Mouse (Mus musculus): ENCODE data around the gene Sectm1a.
"Not testable (repeated sequence)": the region's sequence is repeated elsewhere in the genome, so short reads cannot be mapped to it uniquely, and the experiment has no call there.

Sectm1a gene

DNA sequence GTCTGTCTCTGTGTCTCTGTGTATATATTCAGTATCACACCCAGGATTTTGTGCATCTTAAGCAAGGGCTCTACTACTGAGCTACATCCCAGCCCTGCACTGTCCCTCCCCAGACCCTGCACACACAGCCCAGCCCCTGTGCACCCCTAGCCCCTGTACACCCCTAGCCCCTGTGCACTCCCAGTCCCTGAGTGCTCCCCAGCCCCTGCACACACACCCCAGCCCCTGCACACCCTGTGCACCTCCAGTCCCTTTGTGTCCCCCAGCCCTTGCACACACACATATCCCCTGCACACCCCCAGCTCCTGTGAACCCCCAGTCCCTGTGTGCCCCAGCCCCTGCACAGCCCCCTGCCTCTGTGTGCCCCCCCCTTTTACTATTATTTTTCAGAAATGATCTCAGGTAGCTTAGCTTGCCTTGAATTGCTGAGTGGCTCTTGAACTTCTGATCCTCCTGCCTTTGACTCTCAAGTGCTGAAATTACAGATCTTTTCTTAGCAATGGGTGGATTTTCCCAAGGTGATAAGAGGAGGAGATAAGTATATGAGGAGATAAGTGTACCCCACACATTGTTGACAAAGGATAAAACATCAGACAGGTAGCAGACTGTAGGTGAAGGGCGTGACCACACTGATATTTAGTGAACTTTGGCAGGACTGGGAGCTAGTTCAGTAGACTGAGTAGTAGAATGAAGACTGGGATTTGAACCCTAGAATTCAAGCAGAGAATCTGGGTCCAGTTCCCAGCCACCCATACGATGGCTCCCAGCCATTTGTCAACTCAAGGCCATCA, 8.9 kb upstream of the Sectm1a start:
- DNase-seq (ENCODE audit: low spot score in 2 of 2): no peak

GRCm38 (mm10) chr11:121088997-121089396, 8.0 kb upstream of the Sectm1a start:
- no peak for DNase-seq (ENCODE audit: low spot score in 2 of 2)

DNA sequence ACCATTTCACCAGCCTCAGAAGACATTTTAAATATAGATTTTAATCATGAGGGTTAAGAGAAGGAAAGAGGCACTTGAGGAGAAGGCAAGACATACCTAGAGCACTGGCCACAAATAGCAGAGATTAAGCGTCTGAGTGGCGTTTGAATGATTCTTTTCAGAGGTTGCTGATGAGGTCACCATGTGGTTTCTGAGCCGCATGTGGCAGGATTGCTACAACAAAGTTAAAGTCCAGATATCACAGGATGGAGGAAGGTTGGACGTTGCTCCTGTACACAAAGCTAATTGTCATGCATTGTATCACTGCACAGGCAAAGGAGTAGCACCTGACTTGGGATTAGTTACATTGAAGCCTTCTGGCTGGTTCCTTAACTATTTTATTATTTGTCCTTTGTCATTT, 5.3 kb upstream of the Sectm1a start:
- DNase-seq (ENCODE audit: low spot score in 2 of 2): no peak

DNA sequence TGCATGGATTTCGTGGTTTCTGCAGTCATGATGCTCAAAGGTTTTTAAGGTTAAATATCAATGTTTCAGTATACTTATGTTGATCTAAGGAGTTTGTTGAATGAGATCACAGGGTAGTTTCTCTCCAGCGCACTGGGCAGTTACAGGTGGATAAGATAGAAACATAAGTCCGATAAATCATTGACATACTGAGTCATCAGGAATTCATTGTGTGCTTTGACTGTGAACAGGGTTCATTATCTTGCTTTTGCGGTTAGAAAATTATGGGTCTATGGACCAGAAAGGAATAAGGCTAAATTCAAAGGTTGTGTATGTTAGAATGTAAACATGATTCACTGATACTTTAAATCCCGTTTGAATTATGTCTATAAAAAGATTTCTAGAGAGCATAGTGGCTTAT, 4.2 kb upstream of the Sectm1a start:
- DNase-seq (ENCODE audit: low spot score in 2 of 2): no peak

- DNase-seq (ENCODE audit: low spot score in 2 of 2): peak in 1 of 2 experiments; percentile 63
Observed at GRCm38 (mm10) chr11:121082857-121083500, 2.0 kb upstream of the Sectm1a start.

DNA sequence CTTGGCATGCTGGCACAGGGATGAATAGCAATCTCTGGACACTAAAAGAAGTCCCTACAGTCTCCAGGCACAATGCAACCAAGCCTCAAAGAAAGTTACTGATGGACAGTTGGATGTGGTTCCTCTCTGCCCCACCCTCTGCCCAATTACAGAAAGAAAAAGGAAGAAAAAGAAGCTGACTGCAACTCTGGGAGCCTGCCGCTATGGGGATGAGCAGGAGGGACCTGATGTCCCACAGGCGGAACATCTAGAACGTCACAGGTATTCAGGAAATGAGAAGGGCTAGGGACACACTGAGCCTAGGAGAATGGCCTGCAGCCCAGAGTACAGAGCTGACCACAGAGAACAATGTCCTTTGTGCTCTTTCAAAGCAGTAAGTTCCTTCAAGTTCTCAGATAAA, 1.2 kb upstream of the Sectm1a start:
- no peak for DNase-seq (ENCODE audit: low spot score in 2 of 2)

- no peak for DNase-seq (ENCODE audit: low spot score in 2 of 2)
Observed at GRCm38 (mm10) chr11:121080330-121080729, 690 bp downstream of the Sectm1a start.

GRCm38 (mm10) chr11:121075655-121076054, 5.4 kb downstream of the Sectm1a start:
- DNase-seq (ENCODE audit: low spot score in 2 of 2): no peak

GRCm38 (mm10) chr11:121069662-121070061, 11.4 kb downstream of the Sectm1a start:
- not testable (repeated sequence) for DNase-seq (ENCODE audit: low spot score in 2 of 2)

- no peak for DNase-seq (ENCODE audit: low spot score in 2 of 2)
Observed at GRCm38 (mm10) chr11:121067895-121068294, 13.1 kb downstream of the Sectm1a start.

GRCm38 (mm10) chr11:121064197-121064596, 16.8 kb downstream of the Sectm1a start:
- DNase-seq (ENCODE audit: low spot score in 2 of 2): no peak

DNA sequence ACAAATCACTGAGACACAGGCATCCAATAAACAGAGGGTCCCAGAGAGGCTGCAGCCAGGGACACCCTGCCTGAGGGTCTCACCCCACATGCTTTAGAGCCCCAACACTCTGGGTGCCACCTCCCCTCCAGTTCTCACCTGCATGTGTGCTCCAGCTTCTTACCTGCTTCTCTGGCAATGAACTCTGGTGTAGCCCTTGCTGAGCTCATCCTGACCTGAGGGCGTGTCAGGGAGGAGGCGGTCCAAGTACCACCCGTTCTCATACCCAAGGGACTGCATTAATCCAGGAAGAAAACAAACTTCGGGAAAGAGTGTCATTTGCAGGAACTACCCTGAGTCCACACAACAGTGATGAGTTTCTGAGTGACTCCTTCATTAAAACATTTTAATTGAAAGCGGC, 17.6 kb downstream of the Sectm1a start, which contains the start of gene Sectm1b:
Gene Sectm1b (minus strand): TSS at position 191 of the 400 bp plus-strand sequence.
- DNase-seq (ENCODE audit: low spot score in 2 of 2): no peak

DNA sequence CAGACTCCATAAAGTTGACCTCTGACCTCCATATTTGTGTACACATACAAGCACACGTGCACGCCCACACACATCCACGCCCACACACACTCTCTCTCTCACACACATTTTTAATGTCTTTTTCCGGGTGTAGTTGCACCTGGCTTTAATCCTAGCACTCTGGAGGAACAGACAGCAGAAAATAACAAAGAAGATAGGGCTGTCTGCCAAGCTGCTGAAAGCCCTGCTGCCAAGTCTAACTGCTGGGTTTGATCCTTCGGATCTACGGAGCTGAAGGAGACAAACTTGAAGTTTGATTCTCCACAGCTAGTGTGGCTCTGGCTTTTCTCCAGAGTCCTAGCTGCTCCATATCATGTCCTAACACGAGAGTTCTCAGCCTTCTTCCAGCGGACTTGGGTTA, 19.4 kb downstream of the Sectm1a start:
- DNase-seq (ENCODE audit: low spot score in 2 of 2): no peak

- not testable (repeated sequence) for DNase-seq (ENCODE audit: low spot score in 2 of 2)
Observed at GRCm38 (mm10) chr11:121060401-121061067, 20.5 kb downstream of the Sectm1a start.

- no peak for DNase-seq (ENCODE audit: low spot score in 2 of 2)
Observed at GRCm38 (mm10) chr11:121059471-121059870, 21.5 kb downstream of the Sectm1a start.

DNA sequence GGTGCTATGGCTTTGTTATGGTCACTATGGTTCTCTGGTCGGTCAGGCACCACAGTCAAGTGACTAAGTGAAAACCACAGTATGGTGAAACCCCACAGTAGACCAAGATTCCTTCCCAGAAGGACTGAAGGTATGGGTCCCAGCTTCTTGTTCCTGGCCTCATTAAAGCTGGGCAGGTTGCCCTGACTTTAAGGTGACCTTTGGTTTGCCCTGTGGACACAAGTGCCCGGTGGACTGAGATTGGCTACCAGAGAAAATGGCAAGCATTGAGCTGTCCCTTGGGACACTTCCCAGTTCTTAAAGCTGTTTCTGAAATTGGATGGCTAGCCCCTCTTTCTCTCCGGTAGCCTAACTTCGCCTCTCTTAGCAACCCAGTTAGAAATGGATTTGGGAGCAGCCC, 22.1 kb downstream of the Sectm1a start:
- no peak for DNase-seq (ENCODE audit: low spot score in 2 of 2)

DNA sequence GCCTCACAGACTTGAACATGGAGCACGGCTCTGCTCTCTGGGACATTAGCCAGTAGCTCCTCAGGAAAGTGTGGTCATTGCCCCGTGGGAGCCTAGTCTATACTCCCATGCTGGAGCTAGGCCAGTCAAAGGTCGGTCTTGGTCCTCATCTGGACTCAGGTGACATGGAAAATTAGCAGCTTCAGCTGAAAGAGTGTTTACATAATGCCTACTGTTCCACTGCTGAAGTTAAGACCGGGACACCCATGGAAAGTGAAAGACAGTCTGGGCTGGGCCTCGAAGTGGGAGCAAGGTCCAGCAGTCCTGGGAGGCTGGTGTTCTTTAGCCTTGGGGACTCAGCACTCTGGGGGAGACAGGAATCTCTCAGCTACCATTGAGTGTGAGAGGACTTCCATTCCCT, 22.9 kb downstream of the Sectm1a start:
- DNase-seq (ENCODE audit: low spot score in 2 of 2): no peak

DNA sequence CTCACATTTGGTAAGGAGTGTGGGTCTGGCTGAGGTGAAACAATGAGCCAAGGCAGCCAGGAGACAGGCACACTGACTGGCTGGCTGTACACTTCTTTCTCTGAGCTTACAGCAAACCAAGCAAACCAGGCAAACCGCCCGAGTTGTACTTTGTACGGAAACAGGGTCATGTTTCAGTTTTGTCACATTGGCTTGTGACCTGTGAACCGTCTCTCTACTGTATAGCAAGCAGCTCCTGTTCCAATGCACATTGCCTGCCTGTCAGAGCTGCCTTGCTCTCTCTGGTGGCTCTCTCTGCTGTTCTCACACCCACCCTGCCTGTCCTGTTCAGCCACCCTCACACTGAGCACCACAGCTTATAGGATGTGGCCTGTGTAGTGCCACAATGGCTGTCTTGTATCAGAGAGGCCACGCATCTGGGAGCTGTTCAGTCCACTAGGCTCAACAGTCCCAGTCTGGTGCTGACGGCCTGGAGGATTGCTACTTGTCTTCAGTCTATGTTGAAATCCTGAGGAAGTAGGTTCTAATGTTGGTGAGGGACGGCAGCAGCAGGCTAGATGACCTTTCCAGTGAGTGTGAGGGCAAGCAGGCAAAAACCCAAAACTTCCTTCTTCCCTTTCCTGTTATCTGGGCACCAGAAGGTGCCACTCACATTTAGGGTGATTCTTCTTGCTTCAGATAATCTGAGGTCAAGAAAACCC, 24.3 kb downstream of the Sectm1a start:
- DNase-seq (ENCODE audit: low spot score in 2 of 2): no peak

- DNase-seq (ENCODE audit: low spot score in 2 of 2): peak; percentile 64 to 80
Observed at GRCm38 (mm10) chr11:121053536-121053935, 27.5 kb downstream of the Sectm1a start.

DNA sequence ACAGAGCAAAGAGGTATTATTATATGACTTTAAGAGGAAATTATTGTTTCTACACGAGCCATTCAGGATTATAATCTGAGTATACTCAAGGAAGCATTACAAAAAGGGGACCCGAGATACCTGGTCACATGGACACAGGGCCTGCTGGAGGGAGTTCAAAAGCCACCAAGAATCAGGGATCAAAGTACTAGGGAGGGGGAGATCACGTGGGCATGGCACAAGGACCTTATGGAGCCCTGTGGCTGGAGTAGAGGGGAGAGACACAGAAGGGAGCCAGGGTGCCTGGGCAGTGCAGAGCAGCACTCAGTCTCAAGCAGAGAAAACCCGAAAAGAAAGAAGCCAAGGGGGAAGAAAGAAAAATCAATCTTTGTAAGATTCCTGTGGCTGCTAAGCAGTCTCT, 28.6 kb downstream of the Sectm1a start:
- DNase-seq (ENCODE audit: low spot score in 2 of 2): no peak

GRCm38 (mm10) chr11:121051793-121052192, 29.2 kb downstream of the Sectm1a start:
- no peak for DNase-seq (ENCODE audit: low spot score in 2 of 2)

GRCm38 (mm10) chr11:121049840-121050239, 31.2 kb downstream of the Sectm1a start:
- DNase-seq (ENCODE audit: low spot score in 2 of 2): no peak
